27 mouse cellular contexts compared by ENCODE assay signal in the genomic region with DNA sequence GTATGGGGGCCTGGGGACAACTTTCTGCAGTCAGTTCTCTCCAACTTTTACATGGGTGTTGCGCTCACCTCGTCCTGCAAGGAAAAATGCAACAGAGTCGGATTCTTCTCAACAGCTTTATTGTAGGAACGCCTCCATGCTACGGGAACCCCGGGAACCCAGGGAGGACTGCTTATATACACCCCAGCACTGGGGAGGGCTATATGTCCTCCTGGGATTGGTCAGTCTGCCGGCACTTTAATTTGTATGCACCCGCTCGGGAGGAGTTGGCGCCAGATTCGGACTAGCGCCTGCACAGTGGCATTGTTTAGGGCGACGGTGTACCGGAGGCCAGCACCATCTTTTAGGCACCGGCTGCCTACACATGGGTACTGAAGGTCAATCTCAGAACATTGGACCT.
"Had no signal": no experiment of that assay in that cellular context is flagged by ENCODE, and none has a peak within 500 bp of the region (broad histone marks: within the 10 kb centered on the region; RNA-seq: fewer than 3 reads in every experiment).

No protein-coding gene starts in this region.

- H3K4me3 ChIP-seq: embryonic facial prominence, embryonic 10.5 days; embryonic facial prominence, embryonic 12.5 days; embryonic facial prominence, embryonic 13.5 days; embryonic facial prominence, embryonic 15.5 days; erythroblast, embryonic 14.5 days; forebrain, embryonic 10.5 days; forebrain, embryonic 12.5 days; forebrain, embryonic 13.5 days; forebrain, embryonic 15.5 days; heart, adult 2 months had no signal

- H3K27me3 ChIP-seq: embryonic facial prominence, embryonic 12.5 days; embryonic facial prominence, embryonic 13.5 days; embryonic facial prominence, embryonic 15.5 days; forebrain, embryonic 12.5 days; forebrain, embryonic 13.5 days; forebrain, embryonic 15.5 days had no signal

- H3K27ac ChIP-seq: embryonic facial prominence, embryonic 10.5 days; embryonic facial prominence, embryonic 12.5 days; embryonic facial prominence, embryonic 13.5 days; embryonic facial prominence, embryonic 15.5 days; forebrain, embryonic 10.5 days; forebrain, embryonic 12.5 days; forebrain, embryonic 13.5 days; forebrain, embryonic 15.5 days; heart, adult 2 months had no signal

- H3K9ac ChIP-seq: embryonic facial prominence, embryonic 12.5 days; embryonic facial prominence, embryonic 13.5 days; embryonic facial prominence, embryonic 15.5 days; forebrain, embryonic 12.5 days; forebrain, embryonic 13.5 days; forebrain, embryonic 15.5 days; forebrain, postnatal 0 days had no signal

- ATAC-seq: forebrain, embryonic 13.5 days; forebrain, embryonic 14.5 days; forebrain, embryonic 15.5 days; forebrain, embryonic 16.5 days; forebrain, postnatal 0 days had no signal

- H3K4me2 ChIP-seq: embryonic facial prominence, embryonic 12.5 days; embryonic facial prominence, embryonic 13.5 days; embryonic facial prominence, embryonic 15.5 days; forebrain, embryonic 12.5 days; forebrain, embryonic 13.5 days; forebrain, embryonic 15.5 days had no signal

- H3K9me3 ChIP-seq: embryonic facial prominence, embryonic 10.5 days; embryonic facial prominence, embryonic 12.5 days; embryonic facial prominence, embryonic 13.5 days; embryonic facial prominence, embryonic 15.5 days; forebrain, embryonic 10.5 days; forebrain, embryonic 12.5 days; forebrain, embryonic 13.5 days; forebrain, embryonic 15.5 days had no signal

- H3K4me1 ChIP-seq: embryonic facial prominence, embryonic 12.5 days; embryonic facial prominence, embryonic 13.5 days; embryonic facial prominence, embryonic 15.5 days; forebrain, embryonic 10.5 days; forebrain, embryonic 12.5 days; forebrain, embryonic 13.5 days; forebrain, embryonic 15.5 days had no signal

- DNase-seq: cerebellum, adult 18-20 months; cerebellum, adult 2 months; cerebellum, adult 8-10 months; cerebellum, adult 9-10 months; cerebellum, adult 9-11 months; cerebellum, postnatal 10 days; cerebellum, postnatal 14 days; cerebellum, postnatal 25 days; cerebellum, postnatal 36 days; embryo, embryonic 11 days; forebrain, postnatal 0 days; gastrocnemius, postnatal 10 days; gastrocnemius, postnatal 14 days; gastrocnemius, postnatal 25 days; gastrocnemius, postnatal 36 days; heart, adult 2 months had no signal

- H3K36me3 ChIP-seq: embryonic facial prominence, embryonic 10.5 days; embryonic facial prominence, embryonic 12.5 days; embryonic facial prominence, embryonic 13.5 days; embryonic facial prominence, embryonic 15.5 days; forebrain, embryonic 10.5 days; forebrain, embryonic 12.5 days; forebrain, embryonic 15.5 days had no signal
